Mouse (Mus musculus) thymus, adult 2 months (tissue): ENCODE results near the gene Ampd3.

Experiments
- CTCF ChIP-seq: fragments of 200-500 bp; IDR thresholded peaks from 2 replicates; pipeline ENCODE4 v1.5.1; 2012; ENCODE audit warnings: mild to moderate bottlenecking, control low read depth, low read length, moderate library complexity, borderline replicate concordance; ENCODE audit not compliant: control insufficient read depth, poor library complexity, insufficient read depth; ENCODE audit errors: extremely low read depth
- POLR2A ChIP-seq: fragments of 200-500 bp; IDR thresholded peaks from 2 replicates; pipeline ENCODE4 v1.6.1; 2012; ENCODE audit warnings: mild to moderate bottlenecking, low read length, control low read depth, moderate library complexity; ENCODE audit not compliant: control insufficient read depth, poor library complexity, insufficient read depth; ENCODE audit errors: extremely low read depth

- TF ChIP-seq CTCF (no peak), POLR2A (no peak)
Observed at GRCm38 (mm10) chr7:110801028-110801427, 33.0 kb downstream of the Ampd3 start.
